In the genomic region with DNA sequence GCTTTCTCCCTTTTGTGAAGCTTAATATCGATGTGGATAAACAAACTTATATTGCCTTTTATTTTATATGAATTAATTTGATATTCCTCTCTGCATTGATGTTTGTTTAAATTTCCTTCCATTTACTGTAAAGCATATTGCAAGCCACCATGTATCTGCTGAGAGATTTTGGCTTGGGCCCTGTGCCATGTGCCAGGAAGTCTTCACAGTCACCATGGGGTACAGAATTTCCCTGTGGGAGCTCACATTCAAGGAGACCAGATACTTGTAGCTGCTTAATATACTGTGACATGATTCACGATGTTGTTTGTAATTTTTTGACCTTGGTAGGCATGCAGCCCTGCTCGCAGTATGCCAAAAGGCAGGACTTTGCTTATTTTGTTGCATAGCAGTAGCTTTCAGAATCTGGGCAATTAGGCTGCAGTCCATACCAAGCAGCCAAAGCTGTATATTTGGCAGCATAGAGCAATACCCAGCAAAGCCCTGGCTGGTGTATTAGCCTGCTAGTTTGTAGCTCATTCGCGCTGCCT, we compare ENCODE assay signal across 35 mouse cellular contexts. TPM values are rescaled to one million over a fixed set of nuclear protein-coding genes. Genes with fewer than 3 reads are reported as not detected.
DNase-seq lines count a peak whose midpoint lies in the region; ATAC-seq and TF ChIP-seq lines count a peak whose summit lies in the region.
"Had no signal": no experiment of that assay in that cellular context is flagged by ENCODE, and none has a peak within 500 bp of the region (broad histone marks: within the 10 kb centered on the region; RNA-seq: fewer than 3 reads in every experiment).

No protein-coding gene starts in this region.

- no peak for TF ChIP-seq CTCF in hindbrain, postnatal 0 days (IDR thresholded peaks at IDR 0.05; ENCODE audit: low read depth)

- no peak for DNase-seq in cerebellum, postnatal 4 days (ENCODE audit: low spot score in 2 of 2)
- peak; percentile 41 for DNase-seq in hindbrain, postnatal 0 days (ENCODE audit: low spot score)
- no peak for DNase-seq in hindbrain, embryonic 14.5 days (ENCODE audit: low spot score)
- DNase-seq in brain, adult 2 months (ENCODE audit: low read depth, low spot score) = peak; percentile 20
- DNase-seq in cerebellum, postnatal 14 days = peak; percentile 58 to 73
- DNase-seq in right cerebral cortex, postnatal 36 days (ENCODE audit: low spot score in 2 of 2) = no peak
- DNase-seq: gastrocnemius, postnatal 36 days; heart, adult 2 months; kidney, adult 11 months; kidney, postnatal 36 days; layer of hippocampus, postnatal 36 days; lung, adult 18-20 months; lung, postnatal 10 days; right cerebral cortex, adult 18-20 months; thymus, adult 2 months; thymus, postnatal 4 days had no signal

- H3K27me3 ChIP-seq in hindbrain, postnatal 0 days (ENCODE audit: insufficient read depth, low read length) = no peaks in the 10 kb centered on the region
- no peaks in the 10 kb centered on the region for H3K27me3 ChIP-seq in hindbrain, embryonic 14.5 days (ENCODE audit: control insufficient read depth, insufficient read depth, low read length)
- H3K27me3 ChIP-seq in intestine, embryonic 15.5 days (replicated peaks) = no peaks in the 10 kb centered on the region
- H3K27me3 ChIP-seq: hindbrain, embryonic 15.5 days; kidney, embryonic 15.5 days; limb, embryonic 13.5 days; liver, embryonic 12.5 days; neural tube, embryonic 15.5 days had no signal

- H3K36me3 ChIP-seq in hindbrain, postnatal 0 days (ENCODE audit: insufficient read depth, low read length) = no peaks in the 10 kb centered on the region
- H3K36me3 ChIP-seq in hindbrain, embryonic 14.5 days (replicated peaks; ENCODE audit: control insufficient read depth, insufficient read depth) = no peaks in the 10 kb centered on the region
- no peaks in the 10 kb centered on the region for H3K36me3 ChIP-seq in intestine, embryonic 15.5 days
- H3K36me3 ChIP-seq: embryonic facial prominence, embryonic 10.5 days; hindbrain, embryonic 15.5 days; kidney, embryonic 15.5 days; limb, embryonic 13.5 days; liver, embryonic 12.5 days; midbrain, embryonic 10.5 days; neural tube, embryonic 15.5 days had no signal

- H3K4me1 ChIP-seq in hindbrain, postnatal 0 days (ENCODE audit: insufficient read depth, low read length) = no peaks in the 10 kb centered on the region
- H3K4me1 ChIP-seq in hindbrain, embryonic 14.5 days (replicated peaks; ENCODE audit: control insufficient read depth, insufficient read depth, low read length) = no peaks in the 10 kb centered on the region
- H3K4me1 ChIP-seq in intestine, embryonic 15.5 days (replicated peaks) = no peaks in the 10 kb centered on the region
- H3K4me1 ChIP-seq: embryonic facial prominence, embryonic 10.5 days; hindbrain, embryonic 15.5 days; kidney, embryonic 15.5 days; limb, embryonic 13.5 days; liver, embryonic 12.5 days; midbrain, embryonic 10.5 days; neural tube, embryonic 15.5 days had no signal

- no peak overlapping the region for H3K4me2 ChIP-seq in hindbrain, postnatal 0 days (ENCODE audit: low read depth, low read length)
- no peak overlapping the region for H3K4me2 ChIP-seq in hindbrain, embryonic 14.5 days (replicated peaks)
- no peak overlapping the region for H3K4me2 ChIP-seq in intestine, embryonic 15.5 days (replicated peaks)
- H3K4me2 ChIP-seq: hindbrain, embryonic 15.5 days; kidney, embryonic 15.5 days; limb, embryonic 13.5 days; liver, embryonic 12.5 days; neural tube, embryonic 15.5 days had no signal

- no peak overlapping the region for H3K4me3 ChIP-seq in hindbrain, postnatal 0 days (ENCODE audit: low read length)
- H3K4me3 ChIP-seq in hindbrain, embryonic 14.5 days (replicated peaks; ENCODE audit: low read length) = no peak overlapping the region
- no peak overlapping the region for H3K4me3 ChIP-seq in intestine, embryonic 15.5 days (replicated peaks)
- H3K4me3 ChIP-seq: embryonic facial prominence, embryonic 10.5 days; heart, adult 2 months; hindbrain, embryonic 15.5 days; kidney, embryonic 15.5 days; limb, embryonic 13.5 days; liver, embryonic 12.5 days; midbrain, embryonic 10.5 days; neural tube, embryonic 15.5 days had no signal

- no peak overlapping the region for H3K27ac ChIP-seq in hindbrain, postnatal 0 days
- H3K27ac ChIP-seq in hindbrain, embryonic 14.5 days = no peak overlapping the region
- no peak overlapping the region for H3K27ac ChIP-seq in intestine, embryonic 15.5 days
- H3K27ac ChIP-seq: embryonic facial prominence, embryonic 10.5 days; heart, adult 2 months; hindbrain, embryonic 15.5 days; kidney, embryonic 15.5 days; limb, embryonic 13.5 days; liver, embryonic 12.5 days; midbrain, embryonic 10.5 days; neural tube, embryonic 15.5 days; stomach, postnatal 0 days had no signal

- 49% methylated on average over 5 of the region's 5 CpGs for WGBS in hindbrain, postnatal 0 days
- WGBS in hindbrain, embryonic 14.5 days = 84% methylated on average over 5 of the region's 5 CpGs
- 86% methylated on average over 5 of the region's 5 CpGs for WGBS in intestine, embryonic 15.5 days

- ATAC-seq in cerebellum, adult (ENCODE audit: insufficient number of reproducible peaks, low FRiP score, low TSS enrichment) = peak; percentile 56
- ATAC-seq in hindbrain, postnatal 0 days = no peak
- ATAC-seq in hindbrain, embryonic 14.5 days (ENCODE audit: low FRiP score) = no peak
- no peak for ATAC-seq in intestine, embryonic 15.5 days
- ATAC-seq: liver, embryonic 12.5 days; Patski had no signal

- no peak overlapping the region for H3K9ac ChIP-seq in hindbrain, postnatal 0 days (replicated peaks; ENCODE audit: low read length)
- H3K9ac ChIP-seq in hindbrain, embryonic 14.5 days = no peak overlapping the region
- H3K9ac ChIP-seq in intestine, embryonic 15.5 days = no peak overlapping the region
- H3K9ac ChIP-seq: hindbrain, embryonic 15.5 days; kidney, embryonic 15.5 days; limb, embryonic 13.5 days; liver, embryonic 12.5 days; neural tube, embryonic 15.5 days had no signal

- no peaks in the 10 kb centered on the region for H3K9me3 ChIP-seq in hindbrain, postnatal 0 days (ENCODE audit: low read length)
- H3K9me3 ChIP-seq in hindbrain, embryonic 14.5 days (ENCODE audit: control insufficient read depth, low read length) = 0 out of 2 replicates have a peak, but pooled peaks cover 4% of the 10 kb centered on the region
- H3K9me3 ChIP-seq in intestine, embryonic 15.5 days = no peaks in the 10 kb centered on the region
- H3K9me3 ChIP-seq: embryonic facial prominence, embryonic 10.5 days; hindbrain, embryonic 15.5 days; kidney, embryonic 15.5 days; limb, embryonic 13.5 days; liver, embryonic 12.5 days; midbrain, embryonic 10.5 days; neural tube, embryonic 15.5 days had no signal

RNA-seq across cellular contexts. Expression of a gene that starts 5.6 kb away (rescaled TPM):
- total RNA-seq in hindbrain, postnatal 0 days (2014; rRNA removed) = not detected in 2 replicates
- polyA plus RNA-seq in hindbrain, postnatal 0 days (2015; fragmentation: Nextera tagmentation; extraction: Ambion mirVana) = not detected in 2 replicates
- not detected in 2 replicates for polyA plus RNA-seq in hindbrain, embryonic 14.5 days (2014; fragmentation: Nextera tagmentation; extraction: Ambion mirVana)
- not detected in 2 replicates for polyA plus RNA-seq in intestine, embryonic 15.5 days (2015; fragmentation: Nextera tagmentation; extraction: Ambion mirVana)
- total RNA-seq: ES-E14; gastrocnemius, adult 18-20 months; gastrocnemius, postnatal 36 days; heart, adult 2 months; heart, postnatal 25 days; layer of hippocampus, adult 8-10 months; layer of hippocampus, postnatal 36 days; left cerebral cortex, postnatal 14 days had no signal
- polyA plus RNA-seq: cortical plate, adult 2 months; embryonic facial prominence, embryonic 10.5 days; heart, adult 2 months; heart, embryonic 14.5 days; hindbrain, embryonic 15.5 days; kidney, embryonic 15.5 days; limb, embryonic 13.5 days; liver, embryonic 12.5 days; midbrain, embryonic 10.5 days; neural tube, embryonic 15.5 days; Patski; small intestine, adult 2 months; stomach, postnatal 0 days; thymus, adult 2 months had no signal

RNA-seq across cellular contexts. Expression of a gene that starts 24.8 kb away (rescaled TPM):
- not detected in 2 replicates for total RNA-seq in hindbrain, postnatal 0 days (2014; rRNA removed)
- not detected in 2 replicates for polyA plus RNA-seq in hindbrain, postnatal 0 days (2015; fragmentation: Nextera tagmentation; extraction: Ambion mirVana)
- polyA plus RNA-seq in hindbrain, embryonic 14.5 days (2014; fragmentation: Nextera tagmentation; extraction: Ambion mirVana) = not detected in 2 replicates
- not detected in 2 replicates for polyA plus RNA-seq in intestine, embryonic 15.5 days (2015; fragmentation: Nextera tagmentation; extraction: Ambion mirVana)
- total RNA-seq: ES-E14; gastrocnemius, adult 18-20 months; gastrocnemius, postnatal 36 days; heart, adult 2 months; heart, postnatal 25 days; layer of hippocampus, adult 8-10 months; layer of hippocampus, postnatal 36 days; left cerebral cortex, postnatal 14 days had no signal
- polyA plus RNA-seq: cortical plate, adult 2 months; embryonic facial prominence, embryonic 10.5 days; heart, adult 2 months; heart, embryonic 14.5 days; hindbrain, embryonic 15.5 days; kidney, embryonic 15.5 days; limb, embryonic 13.5 days; liver, embryonic 12.5 days; midbrain, embryonic 10.5 days; neural tube, embryonic 15.5 days; Patski; small intestine, adult 2 months; stomach, postnatal 0 days; thymus, adult 2 months had no signal

RNA-seq across cellular contexts. Expression of a gene that starts 27.3 kb away (rescaled TPM):
- total RNA-seq in hindbrain, postnatal 0 days (2014; rRNA removed) = not detected in 2 replicates
- polyA plus RNA-seq in hindbrain, postnatal 0 days (2015; fragmentation: Nextera tagmentation; extraction: Ambion mirVana) = not detected in 2 replicates
- polyA plus RNA-seq in hindbrain, embryonic 14.5 days (2014; fragmentation: Nextera tagmentation; extraction: Ambion mirVana) = not detected in 2 replicates
- polyA plus RNA-seq in intestine, embryonic 15.5 days (2015; fragmentation: Nextera tagmentation; extraction: Ambion mirVana) = not detected in 2 replicates
- total RNA-seq: ES-E14; gastrocnemius, adult 18-20 months; gastrocnemius, postnatal 36 days; heart, adult 2 months; heart, postnatal 25 days; layer of hippocampus, adult 8-10 months; layer of hippocampus, postnatal 36 days; left cerebral cortex, postnatal 14 days had no signal
- polyA plus RNA-seq: cortical plate, adult 2 months; embryonic facial prominence, embryonic 10.5 days; heart, embryonic 14.5 days; hindbrain, embryonic 15.5 days; kidney, embryonic 15.5 days; limb, embryonic 13.5 days; liver, embryonic 12.5 days; midbrain, embryonic 10.5 days; neural tube, embryonic 15.5 days; Patski had no signal

RNA-seq across cellular contexts. Expression of a gene that starts 41.3 kb away (rescaled TPM):
- total RNA-seq in hindbrain, postnatal 0 days (2014; rRNA removed) = not detected in 2 replicates
- polyA plus RNA-seq in hindbrain, postnatal 0 days (2015; fragmentation: Nextera tagmentation; extraction: Ambion mirVana) = 0.13 TPM in 1 of 2 replicates, not detected in the other
- not detected in 2 replicates for polyA plus RNA-seq in hindbrain, embryonic 14.5 days (2014; fragmentation: Nextera tagmentation; extraction: Ambion mirVana)
- 0.32 and 0.64 TPM in 2 replicates for polyA plus RNA-seq in intestine, embryonic 15.5 days (2015; fragmentation: Nextera tagmentation; extraction: Ambion mirVana)
- total RNA-seq: gastrocnemius, adult 18-20 months; gastrocnemius, postnatal 36 days; heart, adult 2 months; heart, postnatal 25 days; layer of hippocampus, adult 8-10 months; layer of hippocampus, postnatal 36 days; left cerebral cortex, postnatal 14 days had no signal
- polyA plus RNA-seq: cortical plate, adult 2 months; heart, adult 2 months; heart, embryonic 14.5 days; liver, embryonic 12.5 days; midbrain, embryonic 10.5 days; Patski; small intestine, adult 2 months had no signal

RNA-seq across cellular contexts. Expression of a gene that starts 59.9 kb away (rescaled TPM):
- total RNA-seq in hindbrain, postnatal 0 days (2014; rRNA removed) = not detected in 2 replicates
- polyA plus RNA-seq in hindbrain, postnatal 0 days (2015; fragmentation: Nextera tagmentation; extraction: Ambion mirVana) = 0.15 TPM in 1 of 2 replicates, not detected in the other
- polyA plus RNA-seq in hindbrain, embryonic 14.5 days (2014; fragmentation: Nextera tagmentation; extraction: Ambion mirVana) = not detected in 2 replicates
- polyA plus RNA-seq in intestine, embryonic 15.5 days (2015; fragmentation: Nextera tagmentation; extraction: Ambion mirVana) = 0.25 and 0.87 TPM in 2 replicates
- total RNA-seq: heart, postnatal 25 days; left cerebral cortex, postnatal 14 days had no signal
- polyA plus RNA-seq: cortical plate, adult 2 months; heart, embryonic 14.5 days had no signal

Comparison
In these comparisons a context has a peak if more than half of its experiments do, and no peak if none do; other contexts are left out.
1. DNase-seq: peak in hindbrain, postnatal 0 days (single experiment), brain, adult 2 months (single experiment) and cerebellum, postnatal 14 days (2 of 2); none in cerebellum, postnatal 4 days (0 of 2), hindbrain, embryonic 14.5 days (single experiment) and right cerebral cortex, postnatal 36 days (0 of 2).